Mouse (Mus musculus) kidney, adult 8-10 months (tissue): ENCODE data around the gene Trp53tg5.

Experiments
- DNase-seq, 2 experiments: peaks; one replicate each; pipeline ENCODE4 v3.0.0; 2022

Gene Trp53tg5

GRCm38 (mm10) chr2:164429881-164430615 is 43.5 kb downstream of the Trp53tg5 start:
- no peak for DNase-seq

GRCm38 (mm10) chr2:164428451-164428850 is 45.1 kb downstream of the Trp53tg5 start:
- no peak for DNase-seq

GRCm38 (mm10) chr2:164426952-164427351 is 46.6 kb downstream of the Trp53tg5 start:
- DNase-seq, result no peak

GRCm38 (mm10) chr2:164426121-164426520 is 47.4 kb downstream of the Trp53tg5 start:
- peak; percentile 61 to 64 for DNase-seq

- peak; percentile 70 to 75 for DNase-seq
Observed at GRCm38 (mm10) chr2:164425401-164425800, 48.1 kb downstream of the Trp53tg5 start.

- no peak for DNase-seq
Observed at GRCm38 (mm10) chr2:164424406-164424805, 49.1 kb downstream of the Trp53tg5 start.

GRCm38 (mm10) chr2:164423464-164423863 is 50.1 kb downstream of the Trp53tg5 start:
- no peak for DNase-seq

GRCm38 (mm10) chr2:164422675-164423393 is 50.7 kb downstream of the Trp53tg5 start:
- no peak for DNase-seq

GRCm38 (mm10) chr2:164421979-164422378 is 51.5 kb downstream of the Trp53tg5 start:
- DNase-seq, result peak; percentile 73 to 79

- no peak for DNase-seq
Observed at GRCm38 (mm10) chr2:164421306-164421705, 52.2 kb downstream of the Trp53tg5 start.
